Mouse (Mus musculus) limb, embryonic 14.5 days (tissue): ENCODE results near the gene Lrrfip2. TPM values are rescaled to one million over a fixed set of nuclear protein-coding genes. Genes with fewer than 3 reads are reported as not detected.
A peak's percentile ranks its signal among the peaks of the same experiment; 100 is the strongest.

Experiments used
- ATAC-seq: fragments of 200-750 bp; cut with Nextera tagmentation; 2 replicates; pipeline ENCODE4 v1.8.0; 2017; ENCODE audit warnings: low read depth, moderate number of reproducible peaks, moderate TSS enrichment; ENCODE audit not compliant: low FRiP score
- DNase-seq: peaks from one replicate; pipeline ENCODE4 v3.0.0-alpha.2; 2015; ENCODE audit warnings: low spot score
- H3K27ac ChIP-seq: fragments of 300-500 bp; sonication (generic); replicated peaks from 2 replicates; pipeline ENCODE4 v1.5.1; 2014; ENCODE audit warnings: low read depth, mild to moderate bottlenecking, low read length, moderate library complexity, mixed read lengths
- H3K27me3 ChIP-seq: fragments of 300-500 bp; sonication (generic); 2 replicates; pipeline ENCODE4 v1.6.1; 2014; ENCODE audit warnings: low read length, mixed read lengths; ENCODE audit not compliant: control insufficient read depth, insufficient read depth
- H3K36me3 ChIP-seq: fragments of 300-500 bp; sonication (generic); 2 replicates; pipeline ENCODE4 v1.6.1; 2014; ENCODE audit warnings: mild to moderate bottlenecking, low read length, moderate library complexity, mixed read lengths; ENCODE audit not compliant: control insufficient read depth, insufficient read depth
- H3K4me1 ChIP-seq: fragments of 300-500 bp; sonication (generic); 2 replicates; pipeline ENCODE4 v1.6.1; 2014; ENCODE audit warnings: antibody characterized with exemption, low read length, mixed read lengths; ENCODE audit not compliant: control insufficient read depth, insufficient read depth
- H3K4me2 ChIP-seq: fragments of 300-500 bp; sonication (generic); replicated peaks from 2 replicates; pipeline ENCODE4 v1.6.1; 2014; ENCODE audit warnings: low read depth, mild to moderate bottlenecking, low read length, moderate library complexity; ENCODE audit not compliant: severe bottlenecking
- H3K4me3 ChIP-seq: fragments of 300-500 bp; sonication (generic); replicated peaks from 2 replicates; pipeline ENCODE4 v1.5.1; 2014; ENCODE audit warnings: low read length
- H3K9ac ChIP-seq: fragments of 300-500 bp; sonication (generic); 2 replicates; pipeline ENCODE4 v1.6.1; 2014; ENCODE audit warnings: mild to moderate bottlenecking, low read depth, low read length, moderate library complexity; ENCODE audit not compliant: severe bottlenecking
- H3K9me3 ChIP-seq: fragments of 300-500 bp; sonication (generic); 2 replicates; pipeline ENCODE4 v1.6.1; 2016; ENCODE audit warnings: low read length; ENCODE audit not compliant: control insufficient read depth
- POLR2A ChIP-seq: fragments of 200-500 bp; IDR thresholded peaks from 2 replicates; pipeline ENCODE4 v1.8.0; 2012; ENCODE audit warnings: inconsistent platforms, mild to moderate bottlenecking, moderate library complexity, borderline replicate concordance; ENCODE audit not compliant: insufficient read depth, insufficient read length; ENCODE audit errors: extremely low read depth
- WGBS: fragments of 180-500 bp; shearing (Covaris S2); extraction: QIAGEN DNeasy Blood & Tissue Kit; methylation state at CpG from one replicate; pipeline ENCODE4 v1.1.7; 2014; 5-methylcytosine and 5-hydroxymethylcytosine counted together
- polyA plus RNA-seq, 2 experiments: library from polyadenylated mRNA; depleted of rRNA in 1 of 2; stranded (reverse) in 1 of 2; unstranded in 1 of 2; fragments of >200 nt; fragmentation: Nextera tagmentation in 1 of 2; extraction: Ambion mirVana in 1 of 2; gene quantifications; 2 replicates each; pipeline versions ENCODE4 v1.2.1 to v1.2.3; 2012 to 2014

Gene Lrrfip2
- polyA plus RNA-seq, 2 experiments, result 36.6 to 37.4 TPM

GRCm38 (mm10) chr9:111197712-111198111, 80.3 kb downstream of the Lrrfip2 start:
- H3K4me3 ChIP-seq, result no peak overlapping the region
- no peaks in the 10 kb centered on the region for H3K4me1 ChIP-seq
- H3K9me3 ChIP-seq, result no peaks in the 10 kb centered on the region
- no peak overlapping the region for H3K27ac ChIP-seq
- WGBS, result 96% methylated on average over 4 of the region's 4 CpGs
- TF ChIP-seq POLR2A, result no peak
- DNase-seq (no peak), ATAC-seq (no peak)
- H3K36me3 ChIP-seq, result peaks cover 23% of the 10 kb centered on the region
- H3K4me2 ChIP-seq, result no peak overlapping the region
- no peaks in the 10 kb centered on the region for H3K27me3 ChIP-seq
- no peak overlapping the region for H3K9ac ChIP-seq

- no peaks in the 10 kb centered on the region for H3K27me3 ChIP-seq
- H3K9me3 ChIP-seq, result no peaks in the 10 kb centered on the region
- no peaks in the 10 kb centered on the region for H3K4me1 ChIP-seq
- ATAC-seq, result no peak
- DNase-seq, result no peak
- H3K4me2 ChIP-seq, result no peak overlapping the region
- no peak for TF ChIP-seq POLR2A
- H3K4me3 ChIP-seq, result no peak overlapping the region
- H3K27ac ChIP-seq, result no peak overlapping the region
- peaks cover 23% of the 10 kb centered on the region for H3K36me3 ChIP-seq
- H3K9ac ChIP-seq, result no peak overlapping the region
- 86% methylated on average over 1 of the region's 1 CpGs for WGBS
Measured at GRCm38 (mm10) chr9:111198332-111198731, 80.9 kb downstream of the Lrrfip2 start.

- no peaks in the 10 kb centered on the region for H3K4me1 ChIP-seq
Measured at GRCm38 (mm10) chr9:111200208-111200607, 82.8 kb downstream of the Lrrfip2 start.

GRCm38 (mm10) chr9:111204601-111205375, 87.4 kb downstream of the Lrrfip2 start:
- TF ChIP-seq POLR2A, result no peak
- WGBS, result 63% methylated on average over 9 of the region's 9 CpGs
- Histone ChIP-seq H3K4me3 (no peak overlapping the region), H3K27ac (no peak overlapping the region), H3K4me2 (no peak overlapping the region), H3K27me3 (no peaks in the 10 kb centered on the region), H3K9me3 (no peaks in the 10 kb centered on the region), H3K9ac (no peak overlapping the region), H3K36me3 (peaks cover 23% of the 10 kb centered on the region), H3K4me1 (no peaks in the 10 kb centered on the region)
- DNase-seq (peak; percentile 4), ATAC-seq (no peak)

More at GRCm38 (mm10) chr9:111200208-111200607, 82.8 kb downstream of the Lrrfip2 start:
- Histone ChIP-seq H3K27me3 (no peaks in the 10 kb centered on the region), H3K9ac (no peak overlapping the region), H3K27ac (no peak overlapping the region), H3K4me3 (no peak overlapping the region), H3K4me2 (no peak overlapping the region), H3K9me3 (no peaks in the 10 kb centered on the region), H3K36me3 (peaks cover 22% of the 10 kb centered on the region)
- TF ChIP-seq POLR2A, result no peak
- DNase-seq (no peak), ATAC-seq (no peak)

DNA sequence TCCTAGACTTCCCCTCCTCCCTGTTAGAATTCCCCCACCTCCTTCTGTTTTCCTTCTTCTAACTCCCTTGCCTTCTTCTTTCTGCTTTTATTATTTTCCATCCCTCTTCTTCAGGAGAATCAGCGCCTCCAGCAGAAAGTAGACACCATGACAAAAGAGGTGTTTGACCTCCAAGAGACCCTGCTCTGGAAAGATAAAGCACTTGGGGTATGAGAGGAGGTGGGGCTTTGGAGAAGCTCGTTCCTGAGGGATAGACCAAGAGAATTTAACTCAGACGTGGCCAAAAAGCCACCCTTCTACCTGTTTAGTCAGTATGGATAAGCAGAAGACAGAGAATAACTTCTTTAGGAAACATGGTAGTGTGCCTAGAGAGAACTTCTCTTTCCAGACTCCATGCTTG, 90.3 kb downstream of the Lrrfip2 start:
- H3K27me3 ChIP-seq, result no peaks in the 10 kb centered on the region
- no peak overlapping the region for H3K27ac ChIP-seq
- no peak overlapping the region for H3K4me3 ChIP-seq
- DNase-seq, result no peak
- no peaks in the 10 kb centered on the region for H3K4me1 ChIP-seq
- H3K36me3 ChIP-seq, result peaks cover 10% of the 10 kb centered on the region
- no peak for TF ChIP-seq POLR2A
- ATAC-seq, result no peak
- no peak overlapping the region for H3K4me2 ChIP-seq
- H3K9me3 ChIP-seq, result no peaks in the 10 kb centered on the region
- no peak overlapping the region for H3K9ac ChIP-seq
- WGBS, result 55% methylated on average over 3 of the region's 3 CpGs
